Mouse (Mus musculus) embryonic facial prominence, embryonic 15.5 days (tissue): ENCODE measurements around the gene Thsd4. TPM values are rescaled to one million over a fixed set of nuclear protein-coding genes. Genes with fewer than 3 reads are reported as not detected.
A peak's percentile ranks its signal among the peaks of the same experiment; 100 is the strongest.

Source experiments
- ATAC-seq: fragments of 200-750 bp; cut with Nextera tagmentation; 2 replicates; pipeline ENCODE4 v1.8.0; 2017; ENCODE audit warnings: low read depth, moderate TSS enrichment; ENCODE audit not compliant: insufficient number of reproducible peaks, low FRiP score, low TSS enrichment
- H3K27ac ChIP-seq: fragments of 300-500 bp; sonication (generic); replicated peaks from 2 replicates; pipeline ENCODE4 v1.5.1; 2015; ENCODE audit warnings: mild to moderate bottlenecking, inconsistent platforms
- H3K27me3 ChIP-seq: fragments of 300-500 bp; sonication (generic); 2 replicates; pipeline ENCODE4 v1.6.1; 2015; ENCODE audit warnings: inconsistent platforms
- H3K36me3 ChIP-seq: fragments of 300-500 bp; sonication (generic); 2 replicates; pipeline ENCODE4 v1.6.1; 2015; ENCODE audit warnings: mild to moderate bottlenecking, inconsistent platforms
- H3K4me1 ChIP-seq: fragments of 300-500 bp; sonication (generic); 2 replicates; pipeline ENCODE4 v1.6.1; 2015; ENCODE audit warnings: inconsistent platforms
- H3K4me2 ChIP-seq: fragments of 300-500 bp; sonication (generic); replicated peaks from 2 replicates; pipeline ENCODE4 v1.6.1; 2015; ENCODE audit warnings: mild to moderate bottlenecking, inconsistent platforms
- H3K4me3 ChIP-seq: fragments of 300-500 bp; sonication (generic); replicated peaks from 2 replicates; pipeline ENCODE4 v1.5.1; 2015; ENCODE audit warnings: mild to moderate bottlenecking, inconsistent platforms
- H3K9ac ChIP-seq: fragments of 300-500 bp; sonication (generic); 2 replicates; pipeline ENCODE4 v1.6.1; 2015; ENCODE audit warnings: inconsistent platforms
- H3K9me3 ChIP-seq: fragments of 300-500 bp; sonication (generic); replicated peaks from 2 replicates; pipeline ENCODE4 v1.6.1; 2016; ENCODE audit warnings: inconsistent platforms
- WGBS: fragments of 180-500 bp; shearing (Covaris S2); methylation state at CpG from one replicate; pipeline ENCODE4 v1.1.7; 2015; 5-methylcytosine and 5-hydroxymethylcytosine counted together
- polyA plus RNA-seq: library from polyadenylated mRNA; unstranded; fragments of >200 nt; fragmentation: Nextera tagmentation; extraction: Ambion mirVana; gene quantifications from 2 replicates; pipeline ENCODE4 v1.2.1, GENCODE M21; 2015

Thsd4 gene
- polyA plus RNA-seq, result 26.0 and 30.6 TPM in 2 replicates

DNA sequence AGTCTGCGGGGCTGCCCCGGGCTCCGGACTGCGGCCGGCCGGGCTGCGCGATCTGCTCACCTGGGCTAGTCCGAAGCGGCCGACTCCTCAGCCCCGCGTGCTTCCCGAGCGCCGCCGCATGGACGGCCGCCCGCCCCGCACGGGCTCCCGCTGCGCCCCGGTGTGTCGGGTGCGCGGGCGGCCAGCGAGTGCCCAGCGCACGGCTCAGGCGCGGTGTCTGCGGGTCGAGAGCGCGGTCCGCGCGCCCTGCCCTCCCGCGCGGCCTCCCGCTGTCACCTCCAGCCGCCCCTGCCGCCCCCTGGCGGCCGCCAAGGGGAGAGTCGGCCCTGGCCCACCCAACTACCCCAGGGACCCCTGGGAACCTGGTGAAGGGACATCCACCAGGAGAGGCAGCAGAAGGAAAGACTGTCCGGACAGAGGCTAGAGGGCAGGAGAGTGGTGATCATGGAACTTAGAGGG lies at the start of gene Thsd4:
Thsd4 (minus strand) TSS at position 241 of the 459 bp plus-strand sequence.
- peak within 1 kb of the TSS; percentile 95 for H3K4me2 ChIP-seq
- peak; percentile 9; the same call in 1 of the 2 replicates for ATAC-seq
- peak within 1 kb of the TSS; percentile 59 for H3K4me3 ChIP-seq
- no peaks in the 10 kb centered on the region for H3K9me3 ChIP-seq
- no peaks in the 10 kb centered on the region for H3K36me3 ChIP-seq
- H3K4me1 ChIP-seq, result peaks cover 22% of the 10 kb centered on the region
- WGBS, result under 1% methylated on average over 37 of the region's 51 CpGs
- H3K27me3 ChIP-seq, result peaks cover 30% of the 10 kb centered on the region
- H3K9ac ChIP-seq, result peak within 1 kb of the TSS; percentile 46
- H3K27ac ChIP-seq, result no peak within 1 kb of the TSS

GRCm38 (mm10) chr9:60571041-60571440 lies 49.2 kb upstream of the Thsd4 start:
- no peak overlapping the region for H3K9ac ChIP-seq
- no peaks in the 10 kb centered on the region for H3K36me3 ChIP-seq
- ATAC-seq, result no peak
- H3K4me2 ChIP-seq, result no peak overlapping the region
- H3K9me3 ChIP-seq, result no peaks in the 10 kb centered on the region
- WGBS, result 34% methylated on average over 4 of the region's 4 CpGs
- H3K27ac ChIP-seq, result no peak overlapping the region
- no peak overlapping the region for H3K4me3 ChIP-seq
- no peaks in the 10 kb centered on the region for H3K4me1 ChIP-seq
- no peaks in the 10 kb centered on the region for H3K27me3 ChIP-seq

- 66% methylated on average over 2 of the region's 2 CpGs for WGBS
- H3K4me2 ChIP-seq, result no peak overlapping the region
- no peak overlapping the region for H3K4me3 ChIP-seq
- no peaks in the 10 kb centered on the region for H3K36me3 ChIP-seq
- no peak overlapping the region for H3K27ac ChIP-seq
- H3K9ac ChIP-seq, result no peak overlapping the region
- ATAC-seq, result no peak
- H3K27me3 ChIP-seq, result no peaks in the 10 kb centered on the region
- H3K4me1 ChIP-seq, result no peaks in the 10 kb centered on the region
- H3K9me3 ChIP-seq, result no peaks in the 10 kb centered on the region
Measured at GRCm38 (mm10) chr9:60569366-60569765, 47.5 kb upstream of the Thsd4 start.

- no peak overlapping the region for H3K4me3 ChIP-seq
- H3K36me3 ChIP-seq, result no peaks in the 10 kb centered on the region
- no peak overlapping the region for H3K27ac ChIP-seq
- no peaks in the 10 kb centered on the region for H3K9me3 ChIP-seq
- no peaks in the 10 kb centered on the region for H3K27me3 ChIP-seq
- WGBS, result 78% methylated on average over 7 of the region's 7 CpGs
- no peak for ATAC-seq
- no peak overlapping the region for H3K9ac ChIP-seq
- no peak overlapping the region for H3K4me2 ChIP-seq
- peaks cover 20% of the 10 kb centered on the region for H3K4me1 ChIP-seq
Measured at GRCm38 (mm10) chr9:60563809-60564208, 42.0 kb upstream of the Thsd4 start.

DNA sequence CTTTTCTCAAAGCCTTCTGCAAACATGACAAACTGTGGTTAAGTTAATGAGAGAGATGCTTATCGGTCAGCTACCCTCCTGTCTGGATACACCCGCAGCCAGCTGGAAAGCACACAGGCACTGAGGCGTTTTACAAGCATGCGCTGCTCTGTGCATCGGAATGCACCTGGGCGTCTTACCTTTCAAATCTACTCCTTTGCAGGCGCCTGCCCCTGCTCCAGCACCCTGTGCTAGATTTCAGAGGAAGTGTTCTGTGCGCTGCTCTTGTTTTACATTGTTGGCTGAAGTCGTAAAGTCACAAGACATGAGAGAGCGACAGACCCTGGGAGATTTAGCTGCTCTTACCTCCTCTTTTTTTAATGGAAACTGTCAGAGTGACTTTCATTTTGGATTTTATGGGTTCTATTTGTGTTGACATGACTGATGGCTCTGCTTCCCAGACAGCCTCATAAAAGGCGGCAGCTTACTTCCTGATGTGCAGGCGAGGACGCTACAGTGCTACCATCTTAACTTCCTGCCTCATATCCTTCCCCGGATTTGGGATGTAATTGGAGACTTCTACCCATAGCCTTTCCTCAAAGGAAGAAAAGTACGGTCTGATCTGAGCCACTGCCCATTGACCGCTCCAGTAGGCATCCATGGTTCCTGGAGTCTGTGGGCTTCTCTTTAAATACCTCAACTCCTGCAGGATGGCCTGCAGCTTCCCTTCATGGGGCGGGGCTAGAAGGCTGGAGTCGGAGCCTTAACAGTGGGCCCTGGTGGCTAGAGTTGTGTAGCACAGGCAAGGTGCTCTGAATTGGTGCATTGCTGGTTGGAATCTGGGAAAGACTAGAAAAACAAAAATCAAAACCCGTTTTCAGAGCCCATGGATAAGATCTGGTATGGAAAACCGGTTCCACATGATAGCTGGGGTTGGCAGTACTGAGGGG lies 40.9 kb upstream of the Thsd4 start:
- no peak overlapping the region for H3K9ac ChIP-seq
- H3K4me3 ChIP-seq, result no peak overlapping the region
- WGBS, result 45% methylated on average over 20 of the region's 20 CpGs
- peak overlapping the region; percentile 17 for H3K4me2 ChIP-seq
- H3K4me1 ChIP-seq, result peaks cover 20% of the 10 kb centered on the region
- H3K36me3 ChIP-seq, result no peaks in the 10 kb centered on the region
- no peak overlapping the region for H3K27ac ChIP-seq
- no peaks in the 10 kb centered on the region for H3K9me3 ChIP-seq
- no peaks in the 10 kb centered on the region for H3K27me3 ChIP-seq
- ATAC-seq, result no peak

GRCm38 (mm10) chr9:60561641-60562289 lies 39.9 kb upstream of the Thsd4 start:
- no peaks in the 10 kb centered on the region for H3K36me3 ChIP-seq
- WGBS, result 38% methylated on average over 9 of the region's 9 CpGs
- H3K27ac ChIP-seq, result peak overlapping the region; percentile 28; the same call in 1 of the 2 replicates
- H3K9ac ChIP-seq, result no peak overlapping the region
- ATAC-seq, result no peak
- H3K9me3 ChIP-seq, result no peaks in the 10 kb centered on the region
- peaks cover 20% of the 10 kb centered on the region for H3K4me1 ChIP-seq
- H3K27me3 ChIP-seq, result no peaks in the 10 kb centered on the region
- H3K4me3 ChIP-seq, result no peak overlapping the region
- no peak overlapping the region for H3K4me2 ChIP-seq

- Histone ChIP-seq H3K27ac (no peak overlapping the region), H3K4me2 (no peak overlapping the region), H3K9ac (no peak overlapping the region), H3K4me3 (no peak overlapping the region), H3K9me3 (no peaks in the 10 kb centered on the region), H3K4me1 (peaks cover 20% of the 10 kb centered on the region), H3K27me3 (no peaks in the 10 kb centered on the region), H3K36me3 (no peaks in the 10 kb centered on the region)
- 38% methylated on average over 3 of the region's 3 CpGs for WGBS
- ATAC-seq, result no peak
Measured at GRCm38 (mm10) chr9:60558507-60558906, 36.7 kb upstream of the Thsd4 start.

GRCm38 (mm10) chr9:60551238-60551637 lies 29.4 kb upstream of the Thsd4 start:
- H3K4me2 ChIP-seq, result no peak overlapping the region
- WGBS, result 97% methylated on average over 4 of the region's 4 CpGs
- H3K27ac ChIP-seq, result no peak overlapping the region
- H3K9me3 ChIP-seq, result no peaks in the 10 kb centered on the region
- no peak for ATAC-seq
- no peak overlapping the region for H3K9ac ChIP-seq
- H3K4me3 ChIP-seq, result no peak overlapping the region
- no peaks in the 10 kb centered on the region for H3K4me1 ChIP-seq
- no peaks in the 10 kb centered on the region for H3K27me3 ChIP-seq
- no peaks in the 10 kb centered on the region for H3K36me3 ChIP-seq

- no peak overlapping the region for H3K27ac ChIP-seq
- 35% methylated on average over 4 of the region's 4 CpGs for WGBS
- H3K36me3 ChIP-seq, result no peaks in the 10 kb centered on the region
- H3K4me1 ChIP-seq, result 0 out of 2 replicates have a peak, but pooled peaks cover 3% of the 10 kb centered on the region
- no peak overlapping the region for H3K4me2 ChIP-seq
- no peaks in the 10 kb centered on the region for H3K27me3 ChIP-seq
- ATAC-seq, result no peak
- H3K4me3 ChIP-seq, result no peak overlapping the region
- H3K9me3 ChIP-seq, result no peaks in the 10 kb centered on the region
- no peak overlapping the region for H3K9ac ChIP-seq
Measured at GRCm38 (mm10) chr9:60548182-60548581, 26.3 kb upstream of the Thsd4 start.

DNA sequence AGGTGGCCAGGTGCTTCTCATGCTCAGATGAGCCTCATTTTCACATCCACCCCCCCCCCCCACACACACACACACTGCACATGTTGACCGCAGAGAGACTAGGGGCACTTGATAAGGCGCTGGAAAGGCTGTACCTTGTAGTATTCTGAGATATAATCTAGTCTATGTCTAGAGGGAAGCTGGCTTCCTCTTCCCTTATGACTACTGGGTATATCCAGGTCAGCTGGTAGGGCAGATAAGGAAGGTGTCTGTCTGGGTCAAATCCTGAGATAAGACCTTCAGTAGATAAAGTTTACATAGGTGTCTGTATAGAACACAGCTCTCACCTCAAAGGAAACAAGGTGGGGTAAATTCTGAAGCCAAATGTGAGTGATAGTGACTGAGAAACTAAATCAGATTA lies 24.3 kb upstream of the Thsd4 start:
- no peak overlapping the region for H3K9ac ChIP-seq
- no peak overlapping the region for H3K4me3 ChIP-seq
- H3K4me2 ChIP-seq, result no peak overlapping the region
- H3K4me1 ChIP-seq, result 0 out of 2 replicates have a peak, but pooled peaks cover 3% of the 10 kb centered on the region
- no peak for ATAC-seq
- H3K36me3 ChIP-seq, result no peaks in the 10 kb centered on the region
- WGBS, result 89% methylated on average over 2 of the region's 2 CpGs
- no peaks in the 10 kb centered on the region for H3K9me3 ChIP-seq
- no peak overlapping the region for H3K27ac ChIP-seq
- no peaks in the 10 kb centered on the region for H3K27me3 ChIP-seq

- Histone ChIP-seq H3K4me1 (0 out of 2 replicates have a peak, but pooled peaks cover 3% of the 10 kb centered on the region), H3K27ac (no peak overlapping the region), H3K4me3 (no peak overlapping the region), H3K4me2 (no peak overlapping the region), H3K36me3 (no peaks in the 10 kb centered on the region), H3K27me3 (no peaks in the 10 kb centered on the region), H3K9ac (no peak overlapping the region), H3K9me3 (no peaks in the 10 kb centered on the region)
- 68% methylated on average over 13 of the region's 13 CpGs for WGBS
- ATAC-seq, result no peak
Measured at GRCm38 (mm10) chr9:60545361-60546096, 23.7 kb upstream of the Thsd4 start.
